Mouse (Mus musculus): ENCODE data around the gene Cabp4. TPM values are rescaled to one million over a fixed set of nuclear protein-coding genes. Genes with fewer than 3 reads are reported as not detected.
A peak's percentile ranks its signal among the peaks of the same experiment; 100 is the strongest.

The Cabp4 gene
- polyA plus RNA-seq, 1 experiment from 2014 or later: not detected

DNA sequence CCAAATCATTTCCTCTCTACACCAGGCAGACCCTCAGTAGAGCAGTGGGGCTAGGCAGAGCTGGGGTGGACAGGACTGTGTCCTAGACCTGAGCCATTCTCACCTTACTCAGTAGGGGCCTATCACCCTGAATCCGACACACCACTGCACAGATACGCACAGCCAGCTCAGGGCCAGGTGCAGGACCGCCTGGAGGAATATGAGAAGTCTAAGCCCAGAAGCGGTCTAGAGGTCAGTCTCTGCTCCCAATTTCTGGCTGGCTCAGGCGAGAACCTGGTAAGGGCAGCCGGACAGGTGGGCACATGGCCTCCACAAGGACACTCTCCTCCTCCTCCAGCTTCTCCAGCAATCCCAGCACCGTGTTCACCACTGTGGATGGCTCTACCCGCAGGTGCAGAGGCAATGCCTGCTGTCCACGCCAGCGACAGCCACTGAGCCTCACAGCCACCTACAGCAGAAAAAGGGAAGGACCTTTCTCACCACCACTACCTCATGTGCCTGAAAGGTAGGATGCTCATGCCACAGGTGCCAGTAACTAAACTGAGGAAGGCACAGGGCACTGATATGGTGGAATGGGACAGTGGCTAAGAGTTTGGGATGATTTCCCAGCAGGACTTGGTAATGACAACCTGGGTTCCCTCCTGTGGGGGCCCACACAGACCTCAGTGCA, 27.0 kb upstream of the Cabp4 start:
- Histone ChIP-seq H3K9me3 (ENCODE audit: control insufficient read depth, low read length) (no peaks in the 10 kb centered on the region), H3K27me3 (ENCODE audit: control insufficient read depth, insufficient read depth, low read length) (no peaks in the 10 kb centered on the region), H3K4me3 (ENCODE audit: low read depth, low read length) (no peak overlapping the region), H3K4me1 (ENCODE audit: control insufficient read depth, insufficient read depth, low read length) (peaks cover 14% of the 10 kb centered on the region), H3K27ac (replicated peaks; ENCODE audit: low read depth, low read length) (no peak overlapping the region), H3K9ac (ENCODE audit: low read length) (peak overlapping the region; percentile 83; the same call in 1 of the 2 replicates), H3K36me3 (ENCODE audit: control insufficient read depth, insufficient read depth, low read length) (no peaks in the 10 kb centered on the region; the same call in 1 of the 2 replicates), H3K4me2 (ENCODE audit: low read depth, severe bottlenecking) (no peak overlapping the region)
- WGBS: 90% methylated on average over 10 of the region's 10 CpGs
- no peak for DNase-seq (ENCODE audit: low spot score)
- ATAC-seq (ENCODE audit: insufficient number of reproducible peaks, low FRiP score, low TSS enrichment, low read depth): no peak

DNA sequence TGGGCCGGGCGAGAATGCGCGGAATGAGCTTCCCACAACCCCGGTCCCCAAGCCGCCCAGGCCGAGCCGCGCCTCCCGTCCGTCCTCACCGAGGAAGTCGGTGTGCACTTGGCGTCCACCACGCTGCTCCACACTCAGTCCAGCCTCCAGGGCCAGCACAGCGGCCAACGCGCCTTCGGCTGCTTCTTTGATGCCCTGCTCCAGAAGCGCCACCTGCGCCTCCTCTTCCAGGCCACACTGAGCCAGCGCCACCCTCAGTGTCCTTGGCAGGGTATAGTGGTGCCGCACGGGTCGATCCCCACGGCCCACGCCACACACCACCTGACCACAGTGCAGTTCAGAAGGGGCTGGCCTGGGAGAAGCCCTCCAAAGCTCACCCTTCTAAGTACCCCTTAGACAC, 26.0 kb upstream of the Cabp4 start:
- DNase-seq (ENCODE audit: low spot score) (no peak), ATAC-seq (ENCODE audit: insufficient number of reproducible peaks, low FRiP score, low TSS enrichment, low read depth) (peak; percentile 46)
- Histone ChIP-seq H3K27me3 (ENCODE audit: control insufficient read depth, insufficient read depth, low read length) (no peaks in the 10 kb centered on the region), H3K4me2 (ENCODE audit: low read depth, severe bottlenecking) (peak overlapping the region; percentile 88), H3K4me1 (ENCODE audit: control insufficient read depth, insufficient read depth, low read length) (peaks cover 5% of the 10 kb centered on the region), H3K27ac (replicated peaks; ENCODE audit: low read depth, low read length) (peak overlapping the region; percentile 69), H3K9ac (ENCODE audit: low read length) (peak overlapping the region; percentile 83), H3K4me3 (ENCODE audit: low read depth, low read length) (peak overlapping the region; percentile 41), H3K36me3 (ENCODE audit: control insufficient read depth, insufficient read depth, low read length) (no peaks in the 10 kb centered on the region; the same call in 1 of the 2 replicates), H3K9me3 (ENCODE audit: control insufficient read depth, low read length) (no peaks in the 10 kb centered on the region)
- WGBS: 10% methylated on average over 27 of the region's 27 CpGs

GRCm38 (mm10) chr19:4169378-4169784, 25.5 kb upstream of the Cabp4 start:
- Histone ChIP-seq H3K4me1 (ENCODE audit: control insufficient read depth, insufficient read depth, low read length) (peaks cover 5% of the 10 kb centered on the region), H3K27me3 (ENCODE audit: control insufficient read depth, insufficient read depth, low read length) (no peaks in the 10 kb centered on the region), H3K9ac (ENCODE audit: low read length) (peak overlapping the region; percentile 83), H3K27ac (replicated peaks; ENCODE audit: low read depth, low read length) (peak overlapping the region; percentile 69), H3K36me3 (ENCODE audit: control insufficient read depth, insufficient read depth, low read length) (no peaks in the 10 kb centered on the region; the same call in 1 of the 2 replicates), H3K9me3 (ENCODE audit: control insufficient read depth, low read length) (no peaks in the 10 kb centered on the region), H3K4me3 (ENCODE audit: low read depth, low read length) (peak overlapping the region; percentile 41), H3K4me2 (ENCODE audit: low read depth, severe bottlenecking) (peak overlapping the region; percentile 88)
- WGBS: under 1% methylated on average over 43 of the region's 43 CpGs
- peak; percentile 92 for ATAC-seq (ENCODE audit: insufficient number of reproducible peaks, low FRiP score, low TSS enrichment, low read depth)
- peak; percentile 100 for DNase-seq (ENCODE audit: low spot score)

- Histone ChIP-seq H3K27me3 (ENCODE audit: control insufficient read depth, insufficient read depth, low read length) (no peaks in the 10 kb centered on the region), H3K9ac (ENCODE audit: low read length) (no peak overlapping the region), H3K4me2 (ENCODE audit: low read depth, severe bottlenecking) (no peak overlapping the region), H3K4me3 (ENCODE audit: low read depth, low read length) (no peak overlapping the region), H3K4me1 (ENCODE audit: control insufficient read depth, insufficient read depth, low read length) (peaks cover 9% of the 10 kb centered on the region), H3K9me3 (ENCODE audit: control insufficient read depth, low read length) (no peaks in the 10 kb centered on the region), H3K36me3 (ENCODE audit: control insufficient read depth, insufficient read depth, low read length) (no peaks in the 10 kb centered on the region; the same call in 1 of the 2 replicates), H3K27ac (replicated peaks; ENCODE audit: low read depth, low read length) (no peak overlapping the region)
- DNase-seq (ENCODE audit: low spot score) (no peak), ATAC-seq (ENCODE audit: insufficient number of reproducible peaks, low FRiP score, low TSS enrichment, low read depth) (no peak)
- 79% methylated on average over 9 of the region's 9 CpGs for WGBS
Measured at GRCm38 (mm10) chr19:4166678-4167476, 23.0 kb upstream of the Cabp4 start.

GRCm38 (mm10) chr19:4164721-4165120, 20.9 kb upstream of the Cabp4 start:
- 72% methylated on average over 2 of the region's 2 CpGs for WGBS
- no peak for DNase-seq (ENCODE audit: low spot score)

DNA sequence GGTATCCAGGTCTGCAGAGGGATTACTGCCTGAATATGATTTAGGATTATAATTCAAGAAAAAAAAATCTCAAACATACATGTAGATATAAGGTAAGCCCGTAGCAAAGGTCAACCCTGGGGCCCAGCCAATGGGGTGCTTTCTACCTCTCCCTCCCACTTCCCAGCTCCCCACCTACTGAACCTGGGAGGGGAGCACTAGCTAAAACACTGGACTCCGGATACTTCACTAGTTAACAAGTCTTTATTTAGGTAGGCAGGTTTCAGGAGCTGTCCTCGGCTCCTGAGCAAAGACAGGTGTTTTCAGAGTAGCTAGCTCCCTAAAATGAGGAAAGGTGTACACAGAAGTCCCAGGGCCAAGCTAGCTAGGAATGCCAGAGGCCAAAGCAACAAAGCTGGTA, 20.3 kb upstream of the Cabp4 start:
- Histone ChIP-seq H3K4me2 (ENCODE audit: low read depth, severe bottlenecking) (no peak overlapping the region), H3K36me3 (ENCODE audit: control insufficient read depth, insufficient read depth, low read length) (peaks cover 6% of the 10 kb centered on the region; the same call in 1 of the 2 replicates), H3K4me1 (ENCODE audit: control insufficient read depth, insufficient read depth, low read length) (peaks cover 4% of the 10 kb centered on the region), H3K9me3 (ENCODE audit: control insufficient read depth, low read length) (no peaks in the 10 kb centered on the region), H3K27me3 (ENCODE audit: control insufficient read depth, insufficient read depth, low read length) (no peaks in the 10 kb centered on the region), H3K27ac (replicated peaks; ENCODE audit: low read depth, low read length) (no peak overlapping the region), H3K4me3 (ENCODE audit: low read depth, low read length) (no peak overlapping the region), H3K9ac (ENCODE audit: low read length) (no peak overlapping the region)
- no peak for DNase-seq (ENCODE audit: low spot score)
- no peak for ATAC-seq (ENCODE audit: insufficient number of reproducible peaks, low FRiP score, low TSS enrichment, low read depth)
- 77% methylated on average over 3 of the region's 3 CpGs for WGBS

More at GRCm38 (mm10) chr19:4164721-4165120, 20.9 kb upstream of the Cabp4 start:
- Histone ChIP-seq H3K27ac (replicated peaks; ENCODE audit: low read depth, low read length) (no peak overlapping the region), H3K9ac (ENCODE audit: low read length) (no peak overlapping the region), H3K4me1 (ENCODE audit: control insufficient read depth, insufficient read depth, low read length) (peaks cover 4% of the 10 kb centered on the region), H3K9me3 (ENCODE audit: control insufficient read depth, low read length) (no peaks in the 10 kb centered on the region), H3K36me3 (ENCODE audit: control insufficient read depth, insufficient read depth, low read length) (peaks cover 4% of the 10 kb centered on the region; the same call in 1 of the 2 replicates), H3K27me3 (ENCODE audit: control insufficient read depth, insufficient read depth, low read length) (no peaks in the 10 kb centered on the region), H3K4me2 (ENCODE audit: low read depth, severe bottlenecking) (no peak overlapping the region), H3K4me3 (ENCODE audit: low read depth, low read length) (no peak overlapping the region)
- ATAC-seq (ENCODE audit: insufficient number of reproducible peaks, low FRiP score, low TSS enrichment, low read depth): no peak

GRCm38 (mm10) chr19:4163543-4163887, 19.7 kb upstream of the Cabp4 start:
- peak overlapping the region; percentile 89 for H3K4me2 ChIP-seq (ENCODE audit: low read depth, severe bottlenecking)
- H3K36me3 ChIP-seq (ENCODE audit: control insufficient read depth, insufficient read depth, low read length): peaks cover 6% of the 10 kb centered on the region; the same call in 1 of the 2 replicates
- H3K9ac ChIP-seq (ENCODE audit: low read length): peak overlapping the region; percentile 55
- DNase-seq (ENCODE audit: low spot score) (no peak), ATAC-seq (ENCODE audit: insufficient number of reproducible peaks, low FRiP score, low TSS enrichment, low read depth) (no peak)
- H3K27ac ChIP-seq (replicated peaks; ENCODE audit: low read depth, low read length): no peak overlapping the region
- H3K9me3 ChIP-seq (ENCODE audit: control insufficient read depth, low read length): no peaks in the 10 kb centered on the region
- H3K4me1 ChIP-seq (ENCODE audit: control insufficient read depth, insufficient read depth, low read length): peaks cover 4% of the 10 kb centered on the region
- 35% methylated on average over 4 of the region's 4 CpGs for WGBS
- H3K4me3 ChIP-seq (ENCODE audit: low read depth, low read length): peak overlapping the region; percentile 76
- no peaks in the 10 kb centered on the region for H3K27me3 ChIP-seq (ENCODE audit: control insufficient read depth, insufficient read depth, low read length)

GRCm38 (mm10) chr19:4162646-4163542, 19.1 kb upstream of the Cabp4 start, which contains the start of gene Rps6kb2:
Gene Rps6kb2 (minus strand): TSS chr19:4163354.
- peak within 1 kb of the TSS; percentile 55 for H3K9ac ChIP-seq (ENCODE audit: low read length)
- H3K4me3 ChIP-seq (ENCODE audit: low read depth, low read length): peak within 1 kb of the TSS; percentile 76
- H3K9me3 ChIP-seq (ENCODE audit: control insufficient read depth, low read length): no peaks in the 10 kb centered on the region
- peak; percentile 97 for DNase-seq (ENCODE audit: low spot score)
- no peak within 1 kb of the TSS for H3K27ac ChIP-seq (replicated peaks; ENCODE audit: low read depth, low read length)
- H3K36me3 ChIP-seq (ENCODE audit: control insufficient read depth, insufficient read depth, low read length): peaks cover 8% of the 10 kb centered on the region; the same call in 1 of the 2 replicates
- ATAC-seq (ENCODE audit: insufficient number of reproducible peaks, low FRiP score, low TSS enrichment, low read depth): peak; percentile 75
- H3K4me2 ChIP-seq (ENCODE audit: low read depth, severe bottlenecking): peak within 1 kb of the TSS; percentile 89
- WGBS: 7% methylated on average over 42 of the region's 42 CpGs
- H3K4me1 ChIP-seq (ENCODE audit: control insufficient read depth, insufficient read depth, low read length): peaks cover 4% of the 10 kb centered on the region
- no peaks in the 10 kb centered on the region for H3K27me3 ChIP-seq (ENCODE audit: control insufficient read depth, insufficient read depth, low read length)

All from limb, embryonic 11.5 days (tissue).